Mouse (Mus musculus): ENCODE results near the gene Agtr2.

- no peak for TF ChIP-seq CTCF (IDR thresholded peaks at IDR 0.05; ENCODE audit: low read depth)
- TF ChIP-seq EP300 (IDR thresholded peaks at IDR 0.05; ENCODE audit: low read depth) = no peak
Measured at GRCm38 (mm10) chrX:21452519-21452918, 31.8 kb upstream of the Agtr2 start.
